Mouse (Mus musculus) intestine, embryonic 15.5 days (tissue): ENCODE measurements around the gene Rnf4. TPM values are rescaled to one million over a fixed set of nuclear protein-coding genes. Genes with fewer than 3 reads are reported as not detected.

Experiments used
- ATAC-seq: fragments of 200-750 bp; cut with Nextera tagmentation; 2 replicates; pipeline ENCODE4 v1.8.0; 2017; ENCODE audit warnings: moderate TSS enrichment, moderate library complexity
- H3K27ac ChIP-seq: fragments of 300-500 bp; sonication (generic); 2 replicates; pipeline ENCODE4 v1.5.1; 2015; ENCODE audit warnings: mild to moderate bottlenecking, inconsistent platforms
- H3K27me3 ChIP-seq: fragments of 300-500 bp; sonication (generic); replicated peaks from 2 replicates; pipeline ENCODE4 v1.6.1; 2015; ENCODE audit warnings: inconsistent platforms
- H3K36me3 ChIP-seq: fragments of 300-500 bp; sonication (generic); 2 replicates; pipeline ENCODE4 v1.6.1; 2015; ENCODE audit warnings: inconsistent platforms
- H3K4me1 ChIP-seq: fragments of 300-500 bp; sonication (generic); replicated peaks from 2 replicates; pipeline ENCODE4 v1.6.1; 2015; ENCODE audit warnings: inconsistent platforms
- H3K4me2 ChIP-seq: fragments of 300-500 bp; sonication (generic); replicated peaks from 2 replicates; pipeline ENCODE4 v1.6.1; 2015; ENCODE audit warnings: mild to moderate bottlenecking, inconsistent platforms
- H3K4me3 ChIP-seq: fragments of 300-500 bp; sonication (generic); replicated peaks from 2 replicates; pipeline ENCODE4 v1.5.1; 2015; ENCODE audit warnings: inconsistent platforms
- H3K9ac ChIP-seq: fragments of 300-500 bp; sonication (generic); 2 replicates; pipeline ENCODE4 v1.6.1; 2015; ENCODE audit warnings: inconsistent platforms
- H3K9me3 ChIP-seq: fragments of 300-500 bp; sonication (generic); 2 replicates; pipeline ENCODE4 v1.6.1; 2016; ENCODE audit warnings: inconsistent platforms
- WGBS: fragments of 180-500 bp; shearing (Covaris S2); methylation state at CpG from one replicate; pipeline ENCODE4 v1.1.7; 2015; 5-methylcytosine and 5-hydroxymethylcytosine counted together
- polyA plus RNA-seq: library from polyadenylated mRNA; unstranded; fragments of >200 nt; fragmentation: Nextera tagmentation; extraction: Ambion mirVana; gene quantifications from 2 replicates; pipeline ENCODE4 v1.2.1, GENCODE M21; 2015

Rnf4 gene
- 144 and 149 TPM in 2 replicates for polyA plus RNA-seq

GRCm38 (mm10) chr5:34336097-34336774, at the start of gene Rnf4:
Rnf4 (plus strand) TSS chr5:34336289.
- Histone ChIP-seq H3K4me2 (peak within 1 kb of the TSS; percentile 74), H3K36me3 (no peaks in the 10 kb centered on the region), H3K4me1 (0 out of 2 replicates have a peak, but pooled peaks cover 11% of the 10 kb centered on the region), H3K4me3 (peak within 1 kb of the TSS; percentile 84), H3K27ac (peak within 1 kb of the TSS; percentile 91), H3K9me3 (no peaks in the 10 kb centered on the region), H3K9ac (peak within 1 kb of the TSS; percentile 88), H3K27me3 (no peaks in the 10 kb centered on the region)
- WGBS = under 1% methylated on average over 60 of the region's 67 CpGs
- peak; percentile 99 for ATAC-seq

GRCm38 (mm10) chr5:34286516-34286915, 49.6 kb upstream of the Rnf4 start:
- no peak for ATAC-seq
- H3K36me3 ChIP-seq = no peaks in the 10 kb centered on the region
- H3K9me3 ChIP-seq = no peaks in the 10 kb centered on the region
- peaks cover 46% of the 10 kb centered on the region for H3K27me3 ChIP-seq
- H3K4me1 ChIP-seq = peaks cover 22% of the 10 kb centered on the region
- peak overlapping the region; percentile 99 for H3K4me2 ChIP-seq
- H3K27ac ChIP-seq = no peak overlapping the region
- WGBS = 2% methylated on average over 11 of the region's 11 CpGs
- H3K9ac ChIP-seq = no peak overlapping the region
- H3K4me3 ChIP-seq = peak overlapping the region; percentile 58

GRCm38 (mm10) chr5:34287001-34287837, 48.9 kb upstream of the Rnf4 start:
- Histone ChIP-seq H3K9me3 (no peaks in the 10 kb centered on the region), H3K4me2 (peak overlapping the region; percentile 99), H3K4me1 (peaks cover 22% of the 10 kb centered on the region), H3K4me3 (peak overlapping the region; percentile 58), H3K27me3 (peaks cover 46% of the 10 kb centered on the region), H3K36me3 (no peaks in the 10 kb centered on the region), H3K9ac (no peak overlapping the region), H3K27ac (no peak overlapping the region)
- no peak for ATAC-seq
- WGBS = 2% methylated on average over 54 of the region's 54 CpGs

- Histone ChIP-seq H3K4me2 (peak overlapping the region; percentile 99), H3K4me3 (peak overlapping the region; percentile 58), H3K27me3 (peaks cover 46% of the 10 kb centered on the region), H3K36me3 (no peaks in the 10 kb centered on the region), H3K27ac (no peak overlapping the region), H3K9me3 (no peaks in the 10 kb centered on the region), H3K4me1 (peaks cover 22% of the 10 kb centered on the region), H3K9ac (peak overlapping the region; percentile 26)
- WGBS = under 1% methylated on average over 18 of the region's 18 CpGs
- no peak for ATAC-seq
Measured at GRCm38 (mm10) chr5:34287838-34288145, 48.3 kb upstream of the Rnf4 start.

GRCm38 (mm10) chr5:34288154-34288716, 47.9 kb upstream of the Rnf4 start, which contains the start of the genes Zfyve28 and Cfap99:
Zfyve28 (minus strand) TSS chr5:34288449.
Cfap99 (plus strand) TSS chr5:34288600.
- Histone ChIP-seq H3K27me3 (peaks cover 46% of the 10 kb centered on the region), H3K36me3 (no peaks in the 10 kb centered on the region), H3K4me2 (peak within 1 kb of the TSS; percentile 99), H3K4me1 (peaks cover 22% of the 10 kb centered on the region), H3K9ac (peak within 1 kb of the TSS; percentile 26), H3K4me3 (peak within 1 kb of the TSS; percentile 58), H3K9me3 (no peaks in the 10 kb centered on the region), H3K27ac (no peak within 1 kb of the TSS)
- under 1% methylated on average over 82 of the region's 83 CpGs for WGBS
- ATAC-seq = peak; percentile 94

GRCm38 (mm10) chr5:34289286-34289685, 46.8 kb upstream of the Rnf4 start:
- WGBS = 55% methylated on average over 2 of the region's 2 CpGs
- ATAC-seq = no peak
- Histone ChIP-seq H3K4me1 (peaks cover 22% of the 10 kb centered on the region), H3K27ac (no peak overlapping the region), H3K27me3 (peaks cover 46% of the 10 kb centered on the region), H3K4me2 (no peak overlapping the region), H3K9me3 (no peaks in the 10 kb centered on the region), H3K9ac (no peak overlapping the region), H3K4me3 (no peak overlapping the region), H3K36me3 (no peaks in the 10 kb centered on the region)

- no peaks in the 10 kb centered on the region for H3K9me3 ChIP-seq
- whole genome bisulfite sequencing = 81% methylated on average over 6 of the region's 6 CpGs
- ATAC-seq = no peak
Measured at GRCm38 (mm10) chr5:34293363-34293762, 42.7 kb upstream of the Rnf4 start.

GRCm38 (mm10) chr5:34294696-34295095, 41.4 kb upstream of the Rnf4 start:
- H3K27me3 ChIP-seq = peaks cover 3% of the 10 kb centered on the region; the same call in 1 of the 2 replicates
- ATAC-seq = peak; percentile 61
- H3K4me1 ChIP-seq = no peaks in the 10 kb centered on the region
- H3K4me3 ChIP-seq = no peak overlapping the region
- no peaks in the 10 kb centered on the region for H3K36me3 ChIP-seq
- no peak overlapping the region for H3K4me2 ChIP-seq
- WGBS = 32% methylated on average over 2 of the region's 2 CpGs
- no peak overlapping the region for H3K27ac ChIP-seq
- no peaks in the 10 kb centered on the region for H3K9me3 ChIP-seq
- H3K9ac ChIP-seq = no peak overlapping the region

More at GRCm38 (mm10) chr5:34293363-34293762, 42.7 kb upstream of the Rnf4 start:
- H3K27me3 ChIP-seq = peaks cover 15% of the 10 kb centered on the region
- H3K4me1 ChIP-seq = 0 out of 2 replicates have a peak, but pooled peaks cover 3% of the 10 kb centered on the region
- no peak overlapping the region for H3K4me2 ChIP-seq
- no peak overlapping the region for H3K4me3 ChIP-seq
- H3K36me3 ChIP-seq = no peaks in the 10 kb centered on the region
- H3K27ac ChIP-seq = no peak overlapping the region
- no peak overlapping the region for H3K9ac ChIP-seq

- Histone ChIP-seq H3K27ac (no peak overlapping the region), H3K4me2 (no peak overlapping the region), H3K4me3 (no peak overlapping the region), H3K27me3 (no peaks in the 10 kb centered on the region), H3K9ac (no peak overlapping the region), H3K9me3 (no peaks in the 10 kb centered on the region), H3K36me3 (no peaks in the 10 kb centered on the region), H3K4me1 (no peaks in the 10 kb centered on the region)
- ATAC-seq = 0 out of 2 replicates have a peak, but pooled peaks have one; percentile 4
- 89% methylated on average over 2 of the region's 2 CpGs for WGBS
Measured at GRCm38 (mm10) chr5:34295141-34295540, 40.9 kb upstream of the Rnf4 start.

- H3K36me3 ChIP-seq = no peaks in the 10 kb centered on the region
- WGBS = 41% methylated on average over 4 of the region's 4 CpGs
- ATAC-seq = no peak
Measured at GRCm38 (mm10) chr5:34298061-34298460, 38.0 kb upstream of the Rnf4 start.

GRCm38 (mm10) chr5:34298937-34299535, 37.1 kb upstream of the Rnf4 start:
- Histone ChIP-seq H3K4me1 (no peaks in the 10 kb centered on the region), H3K4me3 (no peak overlapping the region), H3K4me2 (no peak overlapping the region), H3K36me3 (no peaks in the 10 kb centered on the region), H3K27ac (no peak overlapping the region), H3K9me3 (no peaks in the 10 kb centered on the region), H3K27me3 (no peaks in the 10 kb centered on the region), H3K9ac (no peak overlapping the region)
- ATAC-seq = no peak
- WGBS = 78% methylated on average over 10 of the region's 10 CpGs

More at GRCm38 (mm10) chr5:34298061-34298460, 38.0 kb upstream of the Rnf4 start:
- no peaks in the 10 kb centered on the region for H3K9me3 ChIP-seq
- no peaks in the 10 kb centered on the region for H3K4me1 ChIP-seq
- H3K27ac ChIP-seq = no peak overlapping the region
- no peaks in the 10 kb centered on the region for H3K27me3 ChIP-seq
- H3K9ac ChIP-seq = no peak overlapping the region
- H3K4me2 ChIP-seq = no peak overlapping the region
- H3K4me3 ChIP-seq = no peak overlapping the region

- no peaks in the 10 kb centered on the region for H3K27me3 ChIP-seq
- no peaks in the 10 kb centered on the region for H3K4me1 ChIP-seq
- 74% methylated on average over 7 of the region's 7 CpGs for WGBS
- no peak overlapping the region for H3K9ac ChIP-seq
- no peak overlapping the region for H3K27ac ChIP-seq
- no peak overlapping the region for H3K4me2 ChIP-seq
- ATAC-seq = no peak
- no peaks in the 10 kb centered on the region for H3K9me3 ChIP-seq
- H3K4me3 ChIP-seq = no peak overlapping the region
- H3K36me3 ChIP-seq = no peaks in the 10 kb centered on the region
Measured at GRCm38 (mm10) chr5:34302377-34302776, 33.7 kb upstream of the Rnf4 start.
